In genomic region chr19:40490765-40491164, GRCm38 (mm10) we compare ENCODE assay signal across 13 mouse cellular contexts. TPM values are rescaled to one million over a fixed set of nuclear protein-coding genes. Genes with fewer than 3 reads are reported as not detected.
DNase-seq lines count a peak whose midpoint lies in the region; ATAC-seq lines count a peak whose summit lies in the region.
"Had no signal": no experiment of that assay in that cellular context is flagged by ENCODE, and none has a peak within 500 bp of the region (broad histone marks: within the 10 kb centered on the region; RNA-seq: fewer than 3 reads in every experiment).

No protein-coding gene starts in this region.

- DNase-seq in layer of hippocampus, adult 18-20 months (ENCODE audit: low spot score in 2 of 2): no peak
- no peak for DNase-seq in liver
- DNase-seq: cerebellum, adult 9-11 months; right cerebral cortex, postnatal 4 days; thymus, postnatal 36 days had no signal

- H3K4me3 ChIP-seq in hindbrain, embryonic 15.5 days: no peak overlapping the region
- no peak overlapping the region for H3K4me3 ChIP-seq in hindbrain, embryonic 12.5 days
- H3K4me3 ChIP-seq in brown adipose tissue, adult 24 weeks (ENCODE audit: insufficient read depth, low read depth, low read length): no peak overlapping the region
- no peak overlapping the region for H3K4me3 ChIP-seq in heart, embryonic 12.5 days
- no peak overlapping the region for H3K4me3 ChIP-seq in lung, embryonic 16.5 days (ENCODE audit: low read length)
- H3K4me3 ChIP-seq: erythroblast, embryonic 14.5 days; neural tube, embryonic 12.5 days had no signal

- peak overlapping the region; percentile 12; the same call in 1 of the 2 replicates for H3K27ac ChIP-seq in hindbrain, embryonic 15.5 days (replicated peaks)
- no peak overlapping the region for H3K27ac ChIP-seq in hindbrain, embryonic 12.5 days
- peak overlapping the region; percentile 91 for H3K27ac ChIP-seq in brown adipose tissue, adult 24 weeks (replicated peaks; ENCODE audit: low read depth, low read length)
- H3K27ac ChIP-seq in heart, embryonic 12.5 days (ENCODE audit: poor library complexity, severe bottlenecking): 0 out of 2 replicates have a peak overlapping the region, but pooled peaks have one; percentile 8
- peak overlapping the region; percentile 55 for H3K27ac ChIP-seq in lung, embryonic 16.5 days (ENCODE audit: low read length)
- H3K27ac ChIP-seq: liver, embryonic 14.5 days; neural tube, embryonic 12.5 days had no signal

- no peaks in the 10 kb centered on the region for H3K9me3 ChIP-seq in hindbrain, embryonic 15.5 days
- H3K9me3 ChIP-seq in hindbrain, embryonic 12.5 days (replicated peaks): no peaks in the 10 kb centered on the region
- H3K9me3 ChIP-seq in heart, embryonic 12.5 days (replicated peaks): no peaks in the 10 kb centered on the region
- no peaks in the 10 kb centered on the region for H3K9me3 ChIP-seq in lung, embryonic 16.5 days (ENCODE audit: control insufficient read depth, low read length)
- H3K9me3 ChIP-seq: neural tube, embryonic 12.5 days had no signal

- WGBS in hindbrain, embryonic 15.5 days: 69% methylated on average over 8 of the region's 8 CpGs
- WGBS in hindbrain, embryonic 12.5 days: 79% methylated on average over 8 of the region's 8 CpGs
- 58% methylated on average over 8 of the region's 8 CpGs for WGBS in heart, embryonic 12.5 days
- 52% methylated on average over 8 of the region's 8 CpGs for WGBS in lung, embryonic 16.5 days

- no peaks in the 10 kb centered on the region for H3K27me3 ChIP-seq in hindbrain, embryonic 15.5 days
- H3K27me3 ChIP-seq in hindbrain, embryonic 12.5 days: no peaks in the 10 kb centered on the region
- H3K27me3 ChIP-seq in heart, embryonic 12.5 days (replicated peaks): no peaks in the 10 kb centered on the region
- H3K27me3 ChIP-seq in lung, embryonic 16.5 days (ENCODE audit: control insufficient read depth, insufficient read depth, low read depth, low read length): no peaks in the 10 kb centered on the region
- H3K27me3 ChIP-seq: neural tube, embryonic 12.5 days had no signal

- H3K36me3 ChIP-seq in hindbrain, embryonic 15.5 days: no peaks in the 10 kb centered on the region
- no peaks in the 10 kb centered on the region for H3K36me3 ChIP-seq in hindbrain, embryonic 12.5 days
- H3K36me3 ChIP-seq in heart, embryonic 12.5 days: no peaks in the 10 kb centered on the region
- no peaks in the 10 kb centered on the region for H3K36me3 ChIP-seq in lung, embryonic 16.5 days (ENCODE audit: control insufficient read depth, insufficient read depth, low read length)
- H3K36me3 ChIP-seq: neural tube, embryonic 12.5 days had no signal

- H3K4me1 ChIP-seq in hindbrain, embryonic 15.5 days (replicated peaks): peaks cover 58% of the 10 kb centered on the region
- peaks cover 44% of the 10 kb centered on the region for H3K4me1 ChIP-seq in hindbrain, embryonic 12.5 days
- H3K4me1 ChIP-seq in brown adipose tissue, adult 24 weeks (ENCODE audit: control insufficient read depth, insufficient read depth, insufficient read length, low read length): peaks cover 79% of the 10 kb centered on the region
- peaks cover 86% of the 10 kb centered on the region for H3K4me1 ChIP-seq in heart, embryonic 12.5 days (replicated peaks)
- peaks cover 35% of the 10 kb centered on the region for H3K4me1 ChIP-seq in lung, embryonic 16.5 days (replicated peaks; ENCODE audit: control insufficient read depth, insufficient read depth, low read length)

- ATAC-seq in hindbrain, embryonic 15.5 days (ENCODE audit: low FRiP score, low read depth): no peak
- no peak for ATAC-seq in hindbrain, embryonic 12.5 days (ENCODE audit: low FRiP score)
- no peak for ATAC-seq in heart, embryonic 12.5 days (ENCODE audit: insufficient number of reproducible peaks, low FRiP score)
- ATAC-seq in lung, embryonic 16.5 days (ENCODE audit: low read depth): peak; percentile 37

- H3K9ac ChIP-seq in hindbrain, embryonic 15.5 days: no peak overlapping the region
- H3K9ac ChIP-seq in hindbrain, embryonic 12.5 days: no peak overlapping the region
- H3K9ac ChIP-seq in heart, embryonic 12.5 days: no peak overlapping the region
- no peak overlapping the region for H3K9ac ChIP-seq in lung, embryonic 16.5 days (ENCODE audit: low read length)
- H3K9ac ChIP-seq: liver, embryonic 14.5 days; neural tube, embryonic 12.5 days had no signal

- no peak overlapping the region for H3K4me2 ChIP-seq in hindbrain, embryonic 15.5 days
- no peak overlapping the region for H3K4me2 ChIP-seq in hindbrain, embryonic 12.5 days (replicated peaks)
- no peak overlapping the region for H3K4me2 ChIP-seq in heart, embryonic 12.5 days
- H3K4me2 ChIP-seq in lung, embryonic 16.5 days (ENCODE audit: low read depth, low read length): 0 out of 2 replicates have a peak overlapping the region, but pooled peaks have one; percentile 5
- H3K4me2 ChIP-seq: neural tube, embryonic 12.5 days had no signal

RNA-seq across cellular contexts. Expression of gene Sorbs1, which starts 22.8 kb away (rescaled TPM):
- 87.5 and 92.0 TPM in 2 replicates for polyA plus RNA-seq in hindbrain, embryonic 15.5 days (2015; fragmentation: Nextera tagmentation; extraction: Ambion mirVana)
- 101 and 106 TPM in 2 replicates for polyA plus RNA-seq in hindbrain, embryonic 12.5 days (2016; fragmentation: Nextera tagmentation; extraction: Ambion mirVana)
- polyA plus RNA-seq in brown adipose tissue, adult 24 weeks (2012; ENCODE audit: insufficient read depth, insufficient read length, missing spikeins): 254 and 431 TPM in 2 replicates
- 86.6 and 89.3 TPM in 2 replicates for polyA plus RNA-seq in heart, embryonic 12.5 days (2016; fragmentation: Nextera tagmentation; extraction: Ambion mirVana)
- polyA plus RNA-seq in lung, embryonic 16.5 days (2015; fragmentation: Nextera tagmentation; extraction: Ambion mirVana): 45.9 and 51.5 TPM in 2 replicates
- total RNA-seq in layer of hippocampus, adult 18-20 months (2021): 100 to 1,000 TPM; 195 to 206 TPM
